Mouse (Mus musculus) heart, embryonic 13.5 days (tissue): Measurements from ENCODE around the gene Rab1a. TPM values are rescaled to one million over a fixed set of nuclear protein-coding genes. Genes with fewer than 3 reads are reported as not detected.
A peak's percentile ranks its signal among the peaks of the same experiment; 100 is the strongest.

ENCODE experiments used
- ATAC-seq: fragments of 200-750 bp; cut with Nextera tagmentation; 2 replicates; pipeline ENCODE4 v1.8.0; 2017; ENCODE audit warnings: moderate TSS enrichment; ENCODE audit not compliant: insufficient number of reproducible peaks, low FRiP score, low TSS enrichment; ENCODE audit errors: extremely low read depth
- H3K27ac ChIP-seq: fragments of 300-500 bp; sonication (generic); replicated peaks from 2 replicates; pipeline ENCODE4 v1.5.1; 2015; ENCODE audit warnings: moderate library complexity, mild to moderate bottlenecking, inconsistent platforms
- H3K27me3 ChIP-seq: fragments of 300-500 bp; sonication (generic); replicated peaks from 2 replicates; pipeline ENCODE4 v1.6.1; 2015; ENCODE audit warnings: mild to moderate bottlenecking, inconsistent platforms
- H3K36me3 ChIP-seq: fragments of 300-500 bp; sonication (generic); 2 replicates; pipeline ENCODE4 v1.6.1; 2015; ENCODE audit warnings: mild to moderate bottlenecking, inconsistent platforms
- H3K4me1 ChIP-seq: fragments of 300-500 bp; sonication (generic); 2 replicates; pipeline ENCODE4 v1.6.1; 2015; ENCODE audit warnings: inconsistent platforms
- H3K4me2 ChIP-seq: fragments of 300-500 bp; sonication (generic); 2 replicates; pipeline ENCODE4 v1.6.1; 2015; ENCODE audit warnings: inconsistent platforms, mild to moderate bottlenecking, moderate library complexity
- H3K4me3 ChIP-seq: fragments of 300-500 bp; sonication (generic); 2 replicates; pipeline ENCODE4 v1.5.1; 2015; ENCODE audit warnings: moderate library complexity, mild to moderate bottlenecking, inconsistent platforms
- H3K9ac ChIP-seq: fragments of 300-500 bp; sonication (generic); 2 replicates; pipeline ENCODE4 v1.6.1; 2015; ENCODE audit warnings: inconsistent platforms, mild to moderate bottlenecking, moderate library complexity
- H3K9me3 ChIP-seq: fragments of 300-500 bp; sonication (generic); 2 replicates; pipeline ENCODE4 v1.6.1; 2016; ENCODE audit warnings: inconsistent platforms
- WGBS: fragments of 180-500 bp; shearing (Covaris S2); methylation state at CpG from one replicate; pipeline ENCODE4 v1.1.7; 2015; ENCODE audit warnings: mixed read lengths; 5-methylcytosine and 5-hydroxymethylcytosine counted together
- polyA plus RNA-seq: library from polyadenylated mRNA; unstranded; fragments of >200 nt; fragmentation: Nextera tagmentation; extraction: Ambion mirVana; gene quantifications from 2 replicates; pipeline ENCODE4 v1.2.1, GENCODE M21; 2015

Rab1a gene
- polyA plus RNA-seq, 1 experiment from 2014 or later, result 182 TPM

- under 1% methylated on average over 39 of the region's 39 CpGs for WGBS
- ATAC-seq, result peak; percentile 57
- H3K27ac ChIP-seq, result peak overlapping the region; percentile 90
These were observed 47.6 kb downstream of the Rab1a start for GRCm38 (mm10) chr11:20248840-20249239.

GRCm38 (mm10) chr11:20249296-20250110 lies 48.3 kb downstream of the Rab1a start, which contains the start of gene Cep68:
Gene Cep68, minus strand, starts transcription at chr11:20249429.
- Histone ChIP-seq H3K4me1 (peaks cover 47% of the 10 kb centered on the region), H3K4me3 (peak within 1 kb of the TSS; percentile 84), H3K9me3 (no peaks in the 10 kb centered on the region), H3K36me3 (peaks cover 18% of the 10 kb centered on the region), H3K27me3 (no peaks in the 10 kb centered on the region), H3K27ac (peak within 1 kb of the TSS; percentile 90), H3K4me2 (peak within 1 kb of the TSS; percentile 82), H3K9ac (peak within 1 kb of the TSS; percentile 95)
- ATAC-seq, result peak; percentile 95
- under 1% methylated on average over 56 of the region's 59 CpGs for WGBS

More at GRCm38 (mm10) chr11:20248840-20249239, 47.6 kb downstream of the Rab1a start:
- Histone ChIP-seq H3K36me3 (peaks cover 21% of the 10 kb centered on the region), H3K4me1 (peaks cover 53% of the 10 kb centered on the region), H3K4me3 (peak overlapping the region; percentile 84), H3K9ac (peak overlapping the region; percentile 95), H3K4me2 (peak overlapping the region; percentile 82), H3K27me3 (no peaks in the 10 kb centered on the region), H3K9me3 (no peaks in the 10 kb centered on the region)

- H3K27ac ChIP-seq, result no peak overlapping the region
- no peak overlapping the region for H3K9ac ChIP-seq
- H3K4me3 ChIP-seq, result no peak overlapping the region
- no peaks in the 10 kb centered on the region for H3K9me3 ChIP-seq
- H3K27me3 ChIP-seq, result no peaks in the 10 kb centered on the region
- ATAC-seq, result no peak
- H3K36me3 ChIP-seq, result 0 out of 2 replicates have a peak, but pooled peaks cover 9% of the 10 kb centered on the region
- WGBS, result 84% methylated on average over 6 of the region's 6 CpGs
- H3K4me2 ChIP-seq, result peak overlapping the region; percentile 82; the same call in 1 of the 2 replicates
- peaks cover 35% of the 10 kb centered on the region for H3K4me1 ChIP-seq
These were observed 49.4 kb downstream of the Rab1a start for GRCm38 (mm10) chr11:20250476-20251178.

- WGBS, result 61% methylated on average over 2 of the region's 2 CpGs
- H3K27me3 ChIP-seq, result no peaks in the 10 kb centered on the region
- no peaks in the 10 kb centered on the region for H3K9me3 ChIP-seq
- H3K4me2 ChIP-seq, result no peak overlapping the region
- no peak overlapping the region for H3K4me3 ChIP-seq
- H3K36me3 ChIP-seq, result no peaks in the 10 kb centered on the region
- no peak overlapping the region for H3K27ac ChIP-seq
- no peak for ATAC-seq
- peaks cover 11% of the 10 kb centered on the region for H3K4me1 ChIP-seq
- no peak overlapping the region for H3K9ac ChIP-seq
These were observed 51.9 kb downstream of the Rab1a start for GRCm38 (mm10) chr11:20253088-20253487.

- Histone ChIP-seq H3K36me3 (no peaks in the 10 kb centered on the region), H3K27ac (no peak overlapping the region), H3K4me3 (no peak overlapping the region), H3K9me3 (no peaks in the 10 kb centered on the region), H3K9ac (no peak overlapping the region), H3K4me1 (peaks cover 6% of the 10 kb centered on the region; the same call in 1 of the 2 replicates), H3K27me3 (no peaks in the 10 kb centered on the region), H3K4me2 (no peak overlapping the region)
- ATAC-seq, result no peak
- WGBS, result 71% methylated on average over 4 of the region's 4 CpGs
These were observed 53.6 kb downstream of the Rab1a start for GRCm38 (mm10) chr11:20254791-20255190.

GRCm38 (mm10) chr11:20262628-20263380 lies 61.6 kb downstream of the Rab1a start:
- ATAC-seq, result no peak
- Histone ChIP-seq H3K9ac (no peak overlapping the region), H3K9me3 (no peaks in the 10 kb centered on the region), H3K27ac (no peak overlapping the region), H3K4me3 (no peak overlapping the region), H3K4me2 (no peak overlapping the region), H3K27me3 (no peaks in the 10 kb centered on the region), H3K36me3 (no peaks in the 10 kb centered on the region), H3K4me1 (no peaks in the 10 kb centered on the region)
- WGBS, result 50% methylated on average over 8 of the region's 8 CpGs

GRCm38 (mm10) chr11:20269885-20270284 lies 68.7 kb downstream of the Rab1a start:
- Histone ChIP-seq H3K4me1 (no peaks in the 10 kb centered on the region; the same call in 1 of the 2 replicates), H3K36me3 (no peaks in the 10 kb centered on the region), H3K4me3 (no peak overlapping the region), H3K9me3 (no peaks in the 10 kb centered on the region), H3K27me3 (no peaks in the 10 kb centered on the region), H3K4me2 (no peak overlapping the region), H3K9ac (no peak overlapping the region), H3K27ac (no peak overlapping the region)
- no peak for ATAC-seq
- WGBS, result 72% methylated on average over 6 of the region's 6 CpGs

- H3K4me3 ChIP-seq, result no peak overlapping the region
- ATAC-seq, result no peak
These were observed 74.7 kb downstream of the Rab1a start for GRCm38 (mm10) chr11:20275974-20276373.

More at GRCm38 (mm10) chr11:20275974-20276373, 74.7 kb downstream of the Rab1a start:
- peaks cover 6% of the 10 kb centered on the region; the same call in 1 of the 2 replicates for H3K27me3 ChIP-seq
- H3K9ac ChIP-seq, result no peak overlapping the region
- H3K4me1 ChIP-seq, result peaks cover 9% of the 10 kb centered on the region
- no peak overlapping the region for H3K27ac ChIP-seq
- no peaks in the 10 kb centered on the region for H3K9me3 ChIP-seq
- H3K36me3 ChIP-seq, result no peaks in the 10 kb centered on the region
- WGBS, result 72% methylated on average over 2 of the region's 2 CpGs
- no peak overlapping the region for H3K4me2 ChIP-seq

Other genes starting within 250 kb of the Rab1a start
- gene Actr2, start 88.5 kb upstream of the Rab1a start, polyA plus RNA-seq, result 83.4 and 89.0 TPM in 2 replicates
- gene Cep68, start 48.0 kb downstream of the Rab1a start, polyA plus RNA-seq, result 28.0 and 28.9 TPM in 2 replicates
- 7.8 and 8.1 TPM in 2 replicates for gene Slc1a4, start 131.3 kb downstream of the Rab1a start, polyA plus RNA-seq